Mouse (Mus musculus) heart, adult 10 weeks (tissue): ENCODE measurements around the gene Slc24a4. TPM values are rescaled to one million over a fixed set of nuclear protein-coding genes. Genes with fewer than 3 reads are reported as not detected.

Experiments used
- polyA plus RNA-seq: library from polyadenylated mRNA; stranded (reverse); fragments of 350-450 nt; fragmentation: Illumina TruSeq; extraction: RNeasy Lipid Tissue Mini Kit (QIAGEN cat#74804); gene quantifications from one replicate; pipeline ENCODE4 v1.2.3, GENCODE M21; 2014; ENCODE audit warnings: low read depth, low replicate concordance

Slc24a4 gene
- 1.0 TPM for polyA plus RNA-seq

DNA sequence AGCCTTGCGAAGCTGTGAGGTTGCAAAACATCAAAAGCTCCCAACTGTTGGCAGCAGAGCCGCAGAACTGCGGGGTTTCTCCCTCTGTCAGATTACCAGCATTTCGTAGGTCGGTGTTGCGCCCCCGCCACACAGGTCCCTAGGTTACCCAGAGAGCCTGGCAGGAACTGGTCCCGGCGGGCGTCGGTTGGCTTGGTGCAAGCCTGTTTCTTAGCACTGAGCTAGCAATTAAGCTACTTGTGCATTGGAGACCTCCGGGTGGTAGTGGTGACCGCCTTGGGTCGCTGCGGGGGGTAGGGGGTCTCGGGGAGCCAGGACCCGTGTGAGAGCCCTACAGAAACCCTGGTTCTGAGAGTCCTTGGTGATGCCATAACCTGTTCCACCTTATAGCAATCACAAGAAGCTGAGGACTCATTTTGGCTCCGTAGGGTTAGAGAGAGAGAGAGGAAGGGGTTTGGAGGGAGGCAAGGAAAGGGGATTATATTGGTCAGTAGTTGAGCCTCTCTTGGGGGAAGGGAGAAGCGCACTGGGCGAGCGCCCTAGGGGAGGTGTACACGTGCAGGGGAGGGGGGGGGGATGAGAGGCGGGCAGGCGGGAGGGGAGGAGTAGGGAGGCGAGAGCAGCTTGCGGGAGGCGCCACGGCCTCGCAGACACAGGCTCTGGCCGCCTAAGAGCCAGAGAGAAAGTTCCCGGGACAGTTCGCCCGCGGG is at the start of gene Slc24a4:
Slc24a4 (plus strand) TSS at position 653 of the 710 bp plus-strand sequence.

GRCm38 (mm10) chr12:102282763-102283482 is 154.4 kb downstream of the Slc24a4 start, which contains the start of gene Rin3:
Rin3 (plus strand) TSS chr12:102283048.

Other genes starting within 250 kb of the Slc24a4 start
- gene Trip11, start 215.5 kb upstream of the Slc24a4 start, polyA plus RNA-seq: 18.0 TPM
- 6.4 TPM for gene Atxn3, start 170.5 kb upstream of the Slc24a4 start, polyA plus RNA-seq
- 12.4 TPM for gene Cpsf2, start 152.7 kb upstream of the Slc24a4 start, polyA plus RNA-seq
- 9.0 TPM for gene Rin3, start 154.3 kb downstream of the Slc24a4 start, polyA plus RNA-seq